Mouse (Mus musculus): ENCODE data around the gene P2ry10.

DNA sequence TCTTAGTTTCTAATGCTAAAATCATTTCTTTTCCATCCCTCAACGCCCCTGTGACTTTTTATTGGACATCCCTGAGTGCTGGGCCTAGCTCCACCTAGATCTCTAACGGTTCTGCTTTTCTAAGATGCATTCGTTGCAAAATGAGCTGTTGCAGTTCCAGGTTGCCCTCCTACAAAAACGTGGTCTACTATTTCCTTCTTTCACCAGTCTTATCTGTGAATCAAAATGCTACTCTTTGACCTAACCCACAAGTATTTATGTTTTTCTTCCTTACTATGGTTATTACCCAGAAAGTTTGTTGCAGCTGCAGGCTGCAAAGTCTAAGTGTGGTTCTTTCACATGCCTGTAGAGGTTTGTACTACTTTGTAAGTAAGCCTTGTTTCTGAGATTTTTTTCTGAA is at the start of gene P2ry10:
- no peak for TF ChIP-seq CTCF (IDR thresholded peaks at IDR 0.05; ENCODE audit: borderline replicate concordance, control insufficient read depth, extremely low read depth, insufficient read depth, low read length, poor library complexity)
- no peak for TF ChIP-seq POLR2A (IDR thresholded peaks at IDR 0.05; ENCODE audit: control insufficient read depth, extremely low read depth, insufficient read depth, low read length, poor library complexity)
